Mouse (Mus musculus): Measurements from ENCODE around the gene Pdzrn3. TPM values are rescaled to one million over a fixed set of nuclear protein-coding genes. Genes with fewer than 3 reads are reported as not detected.

The Pdzrn3 gene
- polyA plus RNA-seq, 2 experiments, result 0.36 to 0.92 TPM

GRCm38 (mm10) chr6:101348496-101348895, 29.2 kb downstream of the Pdzrn3 start:
- DNase-seq (ENCODE audit: low read depth in 3 of 3, low spot score in 3 of 3) (no peak), ATAC-seq (ENCODE audit: insufficient read depth) (no peak)
- Histone ChIP-seq H3K4me2 (ENCODE audit: low read depth) (no peak overlapping the region), H3K4me3 (ENCODE audit: insufficient read depth in 1 of 2, low read depth in 2 of 2, low read length in 2 of 2) (no peak overlapping the region), H3K27me3 (ENCODE audit: control insufficient read depth, insufficient read depth, low read length) (no peaks in the 10 kb centered on the region), H3K36me3 (replicated peaks; ENCODE audit: control insufficient read depth, insufficient read depth, low read depth) (no peaks in the 10 kb centered on the region), H3K27ac (no peak overlapping the region), H3K9me3 (ENCODE audit: control insufficient read depth, low read length) (no peaks in the 10 kb centered on the region), H3K9ac (replicated peaks) (no peak overlapping the region), H3K4me1 (replicated peaks; ENCODE audit: control insufficient read depth in 2 of 2, insufficient read depth in 2 of 2, low read length in 1 of 2) (no peaks in the 10 kb centered on the region)
- WGBS (ENCODE audit: insufficient replicate concordance), result 62% methylated on average over 5 of the region's 5 CpGs
- TF ChIP-seq CTCF (IDR thresholded peaks at IDR 0.05; ENCODE audit: low read depth) (no peak), EP300 (IDR thresholded peaks at IDR 0.05; ENCODE audit: low read depth) (no peak)

GRCm38 (mm10) chr6:101340051-101340450, 37.6 kb downstream of the Pdzrn3 start:
- Histone ChIP-seq H3K27ac (no peak overlapping the region), H3K9ac (replicated peaks) (no peak overlapping the region), H3K4me2 (ENCODE audit: low read depth) (no peak overlapping the region), H3K36me3 (replicated peaks; ENCODE audit: control insufficient read depth, insufficient read depth, low read depth) (no peaks in the 10 kb centered on the region), H3K9me3 (ENCODE audit: control insufficient read depth, low read length) (no peaks in the 10 kb centered on the region), H3K4me1 (replicated peaks; ENCODE audit: control insufficient read depth in 2 of 2, insufficient read depth in 2 of 2, low read length in 1 of 2) (0 out of 4 replicates have a peak, but pooled peaks cover 0 to 3% of the 10 kb centered on the region in 2 experiments), H3K27me3 (ENCODE audit: control insufficient read depth, insufficient read depth, low read length) (no peaks in the 10 kb centered on the region), H3K4me3 (ENCODE audit: insufficient read depth in 1 of 2, low read depth in 2 of 2, low read length in 2 of 2) (no peak overlapping the region)
- WGBS (ENCODE audit: insufficient replicate concordance), result 76% methylated on average over 7 of the region's 7 CpGs
- TF ChIP-seq CTCF (IDR thresholded peaks at IDR 0.05; ENCODE audit: low read depth) (no peak), EP300 (IDR thresholded peaks at IDR 0.05; ENCODE audit: low read depth) (no peak)
- ATAC-seq (ENCODE audit: insufficient read depth) (no peak), DNase-seq (ENCODE audit: low read depth in 3 of 3, low spot score in 3 of 3) (no peak)

- Histone ChIP-seq H3K4me3 (ENCODE audit: insufficient read depth in 1 of 2, low read depth in 2 of 2, low read length in 2 of 2) (no peak overlapping the region), H3K27ac (no peak overlapping the region)
Measured at GRCm38 (mm10) chr6:101337842-101338528, 39.7 kb downstream of the Pdzrn3 start.

GRCm38 (mm10) chr6:101336660-101337059, 41.0 kb downstream of the Pdzrn3 start:
- Histone ChIP-seq H3K9ac (replicated peaks) (no peak overlapping the region), H3K9me3 (ENCODE audit: control insufficient read depth, low read length) (no peaks in the 10 kb centered on the region), H3K4me3 (ENCODE audit: insufficient read depth in 1 of 2, low read depth in 2 of 2, low read length in 2 of 2) (no peak overlapping the region), H3K4me2 (ENCODE audit: low read depth) (no peak overlapping the region), H3K27ac (no peak overlapping the region), H3K36me3 (replicated peaks; ENCODE audit: control insufficient read depth, insufficient read depth, low read depth) (no peaks in the 10 kb centered on the region), H3K4me1 (replicated peaks; ENCODE audit: control insufficient read depth in 2 of 2, insufficient read depth in 2 of 2, low read length in 1 of 2) (0 out of 4 replicates have a peak, but pooled peaks cover 0 to 3% of the 10 kb centered on the region in 2 experiments), H3K27me3 (ENCODE audit: control insufficient read depth, insufficient read depth, low read length) (no peaks in the 10 kb centered on the region)
- WGBS (ENCODE audit: insufficient replicate concordance), result 70% methylated on average over 10 of the region's 10 CpGs
- DNase-seq (ENCODE audit: low read depth in 3 of 3, low spot score in 3 of 3) (no peak), ATAC-seq (ENCODE audit: insufficient read depth) (no peak)
- TF ChIP-seq CTCF (IDR thresholded peaks at IDR 0.05; ENCODE audit: low read depth) (no peak), EP300 (IDR thresholded peaks at IDR 0.05; ENCODE audit: low read depth) (no peak)

More at GRCm38 (mm10) chr6:101337842-101338528, 39.7 kb downstream of the Pdzrn3 start:
- H3K36me3 ChIP-seq (replicated peaks; ENCODE audit: control insufficient read depth, insufficient read depth, low read depth), result no peaks in the 10 kb centered on the region
- no peaks in the 10 kb centered on the region for H3K27me3 ChIP-seq (ENCODE audit: control insufficient read depth, insufficient read depth, low read length)
- ATAC-seq (ENCODE audit: insufficient read depth) (no peak), DNase-seq (ENCODE audit: low read depth in 3 of 3, low spot score in 3 of 3) (no peak)
- TF ChIP-seq CTCF (IDR thresholded peaks at IDR 0.05; ENCODE audit: low read depth) (no peak), EP300 (IDR thresholded peaks at IDR 0.05; ENCODE audit: low read depth) (no peak)
- H3K4me2 ChIP-seq (ENCODE audit: low read depth), result no peak overlapping the region
- 68% methylated on average over 10 of the region's 10 CpGs for WGBS (ENCODE audit: insufficient replicate concordance)
- H3K9me3 ChIP-seq (ENCODE audit: control insufficient read depth, low read length), result no peaks in the 10 kb centered on the region
- H3K9ac ChIP-seq (replicated peaks), result no peak overlapping the region
- H3K4me1 ChIP-seq (replicated peaks; ENCODE audit: control insufficient read depth in 2 of 2, insufficient read depth in 2 of 2, low read length in 1 of 2), result 0 out of 4 replicates have a peak, but pooled peaks cover 0 to 3% of the 10 kb centered on the region in 2 experiments

- Histone ChIP-seq H3K27me3 (ENCODE audit: control insufficient read depth, insufficient read depth, low read length) (no peaks in the 10 kb centered on the region), H3K9me3 (ENCODE audit: control insufficient read depth, low read length) (no peaks in the 10 kb centered on the region), H3K27ac (no peak overlapping the region), H3K4me1 (replicated peaks; ENCODE audit: control insufficient read depth in 2 of 2, insufficient read depth in 2 of 2, low read length in 1 of 2) (0 out of 4 replicates have a peak, but pooled peaks cover 0 to 3% of the 10 kb centered on the region in 2 experiments), H3K9ac (replicated peaks) (no peak overlapping the region), H3K4me2 (ENCODE audit: low read depth) (no peak overlapping the region), H3K36me3 (replicated peaks; ENCODE audit: control insufficient read depth, insufficient read depth, low read depth) (no peaks in the 10 kb centered on the region), H3K4me3 (ENCODE audit: insufficient read depth in 1 of 2, low read depth in 2 of 2, low read length in 2 of 2) (no peak overlapping the region)
- DNase-seq (ENCODE audit: low read depth in 3 of 3, low spot score in 3 of 3), result no peak
- ATAC-seq (ENCODE audit: insufficient read depth), result peak; percentile 56; the same call in 1 of the 2 replicates
- 59% methylated on average over 1 of the region's 1 CpGs for WGBS (ENCODE audit: insufficient replicate concordance)
- no peak for TF ChIP-seq EP300 (IDR thresholded peaks at IDR 0.05; ENCODE audit: low read depth)
- no peak for TF ChIP-seq CTCF (IDR thresholded peaks at IDR 0.05; ENCODE audit: low read depth)
Measured at GRCm38 (mm10) chr6:101335744-101336143, 42.0 kb downstream of the Pdzrn3 start.

All from liver, embryonic 14.5 days (tissue).